Mouse (Mus musculus): ENCODE results near the gene Inka1.

- TF ChIP-seq POLR2A (IDR thresholded peaks at IDR 0.05; ENCODE audit: extremely low read depth, insufficient read depth, low read length) (no peak), CTCF (IDR thresholded peaks at IDR 0.05; ENCODE audit: low read depth, low read length) (no peak)
Measured at GRCm38 (mm10) chr9:107996049-107996448, 10.4 kb upstream of the Inka1 start, which contains the start of gene Gm20662.

All from liver, adult 2 months (tissue).